Mouse (Mus musculus) forebrain, embryonic 14.5 days (tissue): Measurements from ENCODE around the gene Gm26965. TPM values are rescaled to one million over a fixed set of nuclear protein-coding genes. Genes with fewer than 3 reads are reported as not detected.
A peak's percentile ranks its signal among the peaks of the same experiment; 100 is the strongest.

Experiments
- ATAC-seq: fragments of 200-750 bp; cut with Nextera tagmentation; 2 replicates; pipeline ENCODE4 v1.8.0; 2017; ENCODE audit warnings: mild to moderate bottlenecking, moderate library complexity
- DNase-seq: peaks from one replicate; pipeline ENCODE4 v3.0.0-alpha.2; 2015; ENCODE audit warnings: low spot score
- H3K27ac ChIP-seq: fragments of 300-500 bp; sonication (generic); 2 replicates; pipeline ENCODE4 v1.5.1; 2014; ENCODE audit warnings: low read depth, mild to moderate bottlenecking, control low read depth, low read length, moderate library complexity
- H3K27me3 ChIP-seq: fragments of 300-500 bp; sonication (generic); replicated peaks from 2 replicates; pipeline ENCODE4 v1.6.1; 2014; ENCODE audit warnings: low read length, control low read depth, mixed read lengths; ENCODE audit not compliant: control insufficient read depth, insufficient read depth
- H3K36me3 ChIP-seq: fragments of 300-500 bp; sonication (generic); 2 replicates; pipeline ENCODE4 v1.6.1; 2014; ENCODE audit warnings: low read length, control low read depth; ENCODE audit not compliant: control insufficient read depth, insufficient read depth
- H3K4me1 ChIP-seq: fragments of 300-500 bp; sonication (generic); 2 replicates; pipeline ENCODE4 v1.6.1; 2014; ENCODE audit warnings: antibody characterized with exemption, low read length, control low read depth; ENCODE audit not compliant: control insufficient read depth, insufficient read depth
- H3K4me2 ChIP-seq: fragments of 300-500 bp; sonication (generic); 2 replicates; pipeline ENCODE4 v1.6.1; 2014; ENCODE audit warnings: mild to moderate bottlenecking, control low read depth, low read length
- H3K4me3 ChIP-seq: fragments of 300-500 bp; sonication (generic); 2 replicates; pipeline ENCODE4 v1.5.1; 2014; ENCODE audit warnings: low read depth, low read length, control low read depth
- H3K9ac ChIP-seq: fragments of 300-500 bp; sonication (generic); 2 replicates; pipeline ENCODE4 v1.6.1; 2014; ENCODE audit warnings: mild to moderate bottlenecking, low read length, control low read depth, moderate library complexity
- H3K9me3 ChIP-seq: fragments of 300-500 bp; sonication (generic); replicated peaks from 2 replicates; pipeline ENCODE4 v1.6.1; 2016; ENCODE audit warnings: low read length, control low read depth, mixed read lengths; ENCODE audit not compliant: control insufficient read depth
- WGBS: fragments of 180-500 bp; shearing (Covaris S2); extraction: QIAGEN DNeasy Blood & Tissue Kit; methylation state at CpG from one replicate; pipeline ENCODE4 v1.1.7; 2014; 5-methylcytosine and 5-hydroxymethylcytosine counted together
- polyA plus RNA-seq: library from polyadenylated mRNA; unstranded; fragments of >200 nt; fragmentation: Nextera tagmentation; extraction: Ambion mirVana; gene quantifications from 2 replicates; pipeline ENCODE4 v1.2.1, GENCODE M21; 2014

Gm26965 gene
- 0.33 TPM in 1 of 2 replicates, not detected in the other for polyA plus RNA-seq

DNA sequence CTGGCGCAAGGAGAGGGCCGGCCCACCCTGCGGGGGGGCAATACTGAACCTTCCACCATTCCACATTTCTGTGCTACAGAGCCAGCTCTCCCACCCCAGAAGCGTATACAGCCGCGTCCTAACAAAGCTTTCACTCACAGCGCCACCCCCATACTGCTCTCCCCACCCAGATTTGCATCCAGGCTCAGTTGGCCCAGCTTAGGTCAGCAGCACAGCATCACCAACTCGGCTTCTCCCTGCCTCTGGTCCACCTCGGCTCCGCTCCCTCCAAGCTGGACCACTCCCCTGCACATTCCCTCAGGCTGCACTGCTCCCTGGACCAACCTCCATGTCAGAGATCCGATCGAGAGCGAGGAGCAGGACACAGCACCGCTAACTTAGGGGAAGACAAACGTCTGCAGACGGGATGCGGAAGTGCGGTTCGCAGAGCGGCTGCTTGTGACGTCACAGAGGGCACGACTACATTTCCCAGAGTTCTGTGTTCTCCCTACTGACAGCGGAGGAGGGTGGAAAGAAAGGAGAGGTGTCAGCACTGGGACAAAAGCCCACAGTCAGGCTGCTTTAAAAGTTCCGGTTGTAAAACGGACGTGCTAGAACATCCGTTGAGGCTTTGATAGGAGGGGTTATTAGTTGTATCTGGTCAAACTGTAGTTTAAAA, at the start of gene Gm26965, which contains the start of gene Zfp87:
Gene Gm26965 (minus strand): TSS at position 399 of the 658 bp plus-strand sequence.
Gene Zfp87 (minus strand): TSS at position 425 of the 658 bp plus-strand sequence.
- DNase-seq = peak; percentile 98
- Histone ChIP-seq H3K9ac (peak within 1 kb of the TSS; percentile 83), H3K27me3 (no peaks in the 10 kb centered on the region), H3K4me3 (peak within 1 kb of the TSS; percentile 80), H3K9me3 (no peaks in the 10 kb centered on the region), H3K36me3 (peaks cover 2% of the 10 kb centered on the region; the same call in 1 of the 2 replicates), H3K4me1 (peaks cover 11% of the 10 kb centered on the region; the same call in 1 of the 2 replicates), H3K4me2 (peak within 1 kb of the TSS; percentile 73), H3K27ac (0 out of 2 replicates have a peak within 1 kb of the TSS, but pooled peaks have one; percentile 45)
- WGBS = under 1% methylated on average over 27 of the region's 27 CpGs
- peak; percentile 99 for ATAC-seq

DNA sequence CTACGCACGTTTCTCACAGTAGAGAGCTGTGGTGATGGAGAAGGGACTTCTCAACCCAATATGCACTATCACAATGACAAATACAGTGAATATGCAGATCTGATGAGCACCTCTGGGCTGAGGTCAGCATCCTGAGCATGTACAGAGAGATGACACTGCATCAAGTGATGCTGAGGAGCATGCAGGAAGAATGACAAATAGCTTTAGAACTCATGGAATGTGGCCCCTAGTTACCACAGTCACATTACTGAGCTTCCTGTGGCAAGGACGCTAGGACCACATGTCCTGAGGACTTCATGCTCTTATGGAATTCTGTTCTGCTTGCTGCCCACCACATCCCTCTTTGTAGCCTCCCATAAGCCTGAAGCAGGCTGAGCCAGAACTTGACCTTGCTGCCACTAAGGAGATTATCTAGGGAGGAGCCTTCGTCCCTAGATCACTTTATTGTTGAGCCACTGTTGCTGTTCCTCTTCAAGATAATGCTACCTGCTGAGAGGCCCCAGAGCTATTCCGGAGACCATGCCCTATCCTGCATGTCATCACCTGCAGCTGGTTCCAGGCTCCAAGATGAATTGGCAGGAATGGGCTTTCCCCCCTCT, 46.7 kb upstream of the Gm26965 start:
- H3K9me3 ChIP-seq = no peaks in the 10 kb centered on the region
- no peaks in the 10 kb centered on the region for H3K27me3 ChIP-seq
- H3K4me1 ChIP-seq = no peaks in the 10 kb centered on the region
- no peak for ATAC-seq
- H3K4me3 ChIP-seq = no peak overlapping the region
- no peak for DNase-seq
- WGBS = 74% methylated on average over 5 of the region's 5 CpGs
- no peak overlapping the region for H3K4me2 ChIP-seq
- H3K36me3 ChIP-seq = no peaks in the 10 kb centered on the region
- H3K27ac ChIP-seq = no peak overlapping the region
- H3K9ac ChIP-seq = no peak overlapping the region

- DNase-seq = no peak
- peak within 1 kb of the TSS; percentile 92 for H3K9ac ChIP-seq
- no peak for ATAC-seq
- H3K27ac ChIP-seq = peak within 1 kb of the TSS; percentile 75; the same call in 1 of the 2 replicates
- no peaks in the 10 kb centered on the region for H3K9me3 ChIP-seq
- H3K27me3 ChIP-seq = no peaks in the 10 kb centered on the region
- peak within 1 kb of the TSS; percentile 61 for H3K4me2 ChIP-seq
- no peaks in the 10 kb centered on the region for H3K36me3 ChIP-seq
- H3K4me1 ChIP-seq = peaks cover 8% of the 10 kb centered on the region
- peak within 1 kb of the TSS; percentile 82 for H3K4me3 ChIP-seq
- 81% methylated on average over 4 of the region's 4 CpGs for WGBS
Observed at GRCm38 (mm10) chr13:67553730-67554129, 27.8 kb upstream of the Gm26965 start, which contains the start of gene Zfp748. Gene Zfp748, minus strand, starts transcription at chr13:67553830.

GRCm38 (mm10) chr13:67552505-67553346, 26.8 kb upstream of the Gm26965 start:
- peak overlapping the region; percentile 61 for H3K4me2 ChIP-seq
- peak; percentile 99 for ATAC-seq
- H3K36me3 ChIP-seq = no peaks in the 10 kb centered on the region
- no peaks in the 10 kb centered on the region for H3K27me3 ChIP-seq
- peak overlapping the region; percentile 92 for H3K9ac ChIP-seq
- DNase-seq = peak; percentile 97
- no peaks in the 10 kb centered on the region for H3K9me3 ChIP-seq
- under 1% methylated on average over 44 of the region's 44 CpGs for WGBS
- H3K27ac ChIP-seq = peak overlapping the region; percentile 75; the same call in 1 of the 2 replicates
- H3K4me1 ChIP-seq = peaks cover 8% of the 10 kb centered on the region
- peak overlapping the region; percentile 82 for H3K4me3 ChIP-seq

DNA sequence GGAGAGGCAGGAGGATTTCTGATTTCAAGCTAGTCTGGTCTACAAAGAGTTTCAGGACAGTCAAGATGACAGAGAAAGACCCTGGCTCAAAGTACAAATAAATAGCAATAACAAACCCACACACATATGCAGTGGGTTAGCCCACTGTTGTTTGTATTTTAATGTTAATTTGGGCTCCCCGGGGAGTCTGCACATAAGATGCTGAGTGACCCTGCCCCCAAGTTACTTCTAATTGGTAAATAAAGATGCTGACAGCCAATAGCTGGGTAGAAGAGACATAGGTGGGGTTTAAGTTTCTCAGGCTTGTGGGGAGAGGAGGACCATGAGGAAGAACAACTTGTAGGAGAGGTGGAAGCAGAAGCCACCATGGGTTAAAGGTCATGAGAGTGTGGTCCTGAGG, 20.0 kb upstream of the Gm26965 start:
- H3K9ac ChIP-seq = no peak overlapping the region
- no peaks in the 10 kb centered on the region for H3K27me3 ChIP-seq
- DNase-seq (no peak), ATAC-seq (no peak)
- H3K4me2 ChIP-seq = no peak overlapping the region
- 83% methylated on average over 1 of the region's 1 CpGs for WGBS
- H3K4me3 ChIP-seq = no peak overlapping the region
- peaks cover 42% of the 10 kb centered on the region for H3K36me3 ChIP-seq
- no peak overlapping the region for H3K27ac ChIP-seq
- no peaks in the 10 kb centered on the region for H3K4me1 ChIP-seq
- H3K9me3 ChIP-seq = no peaks in the 10 kb centered on the region

DNA sequence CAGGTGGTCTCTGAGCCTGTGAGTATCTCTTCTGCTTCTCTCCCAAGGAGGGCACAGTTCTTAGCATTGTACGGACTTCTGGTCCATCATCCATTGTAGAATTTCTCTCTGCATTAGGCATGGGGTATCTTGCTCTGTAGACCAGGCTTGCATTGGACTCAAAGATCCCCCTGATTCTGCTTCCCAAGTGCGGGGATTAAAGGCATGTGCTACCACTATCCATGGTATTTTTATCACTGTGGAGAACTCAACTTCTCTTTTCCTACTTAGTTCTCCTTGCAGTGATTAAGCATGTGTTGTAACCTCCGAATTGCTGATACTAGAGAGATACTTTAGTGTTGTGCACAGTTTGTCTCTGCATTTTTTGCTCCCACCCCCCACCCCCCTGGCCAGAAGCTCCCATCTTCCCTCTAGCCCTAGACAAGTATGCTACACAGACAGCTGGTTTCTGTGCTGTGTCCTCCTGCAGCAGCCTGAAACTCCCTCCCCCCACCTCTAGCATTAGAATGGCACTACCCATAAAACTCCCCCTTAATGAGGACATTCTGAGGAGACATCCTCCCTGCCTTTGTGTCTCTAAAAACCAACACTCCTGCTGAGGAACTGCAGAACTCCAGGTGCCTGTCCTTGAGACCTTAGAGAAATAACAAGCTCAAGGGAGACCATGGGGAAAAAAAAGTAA, 1.2 kb upstream of the Gm26965 start:
- ATAC-seq (no peak), DNase-seq (no peak)
- Histone ChIP-seq H3K27ac (no peak overlapping the region), H3K36me3 (no peaks in the 10 kb centered on the region), H3K9ac (no peak overlapping the region), H3K9me3 (no peaks in the 10 kb centered on the region), H3K4me3 (no peak overlapping the region), H3K4me2 (no peak overlapping the region), H3K4me1 (peaks cover 11% of the 10 kb centered on the region; the same call in 1 of the 2 replicates), H3K27me3 (no peaks in the 10 kb centered on the region)
- 77% methylated on average over 3 of the region's 3 CpGs for WGBS

- no peak for DNase-seq
- no peaks in the 10 kb centered on the region for H3K9me3 ChIP-seq
- H3K4me2 ChIP-seq = no peak overlapping the region
- H3K36me3 ChIP-seq = 0 out of 2 replicates have a peak, but pooled peaks cover 2% of the 10 kb centered on the region
- no peak overlapping the region for H3K4me3 ChIP-seq
- H3K27ac ChIP-seq = no peak overlapping the region
- H3K4me1 ChIP-seq = peaks cover 8% of the 10 kb centered on the region
- ATAC-seq = peak; percentile 22
- H3K27me3 ChIP-seq = no peaks in the 10 kb centered on the region
- WGBS = 89% methylated on average over 1 of the region's 1 CpGs
- H3K9ac ChIP-seq = no peak overlapping the region
Observed at GRCm38 (mm10) chr13:67500908-67501307, 25.0 kb downstream of the Gm26965 start.

DNA sequence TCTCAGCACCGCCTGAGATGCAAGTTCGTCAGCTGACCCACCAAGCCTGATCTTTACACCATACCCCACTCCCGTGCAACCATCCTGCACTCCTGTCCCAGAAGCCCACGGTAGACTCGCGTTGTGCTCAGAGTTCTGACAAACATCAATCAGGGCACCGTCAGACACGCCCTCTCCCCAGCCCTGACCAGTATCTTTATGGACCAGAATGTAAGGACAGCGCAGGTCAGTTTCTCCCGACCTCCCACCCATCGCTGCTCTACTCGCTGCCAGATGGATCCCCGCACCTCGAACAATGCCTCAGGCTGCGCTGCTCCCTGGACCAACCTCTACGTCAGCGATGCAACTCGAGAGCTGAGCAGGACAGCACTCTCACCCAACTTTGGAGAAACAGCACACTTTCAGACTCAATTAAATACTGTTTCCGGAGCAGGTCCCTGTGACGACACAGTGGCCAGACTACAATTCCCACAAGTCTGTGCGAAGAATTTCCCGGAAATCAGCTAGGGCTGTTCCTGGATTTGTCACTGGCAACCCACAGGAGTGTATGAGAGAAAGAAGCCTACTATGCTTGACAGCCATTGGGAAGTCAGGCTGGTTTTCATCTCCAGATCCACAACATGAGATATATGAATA, 25.7 kb downstream of the Gm26965 start, which contains the start of gene Zfp58:
Gene Zfp58 (minus strand): TSS at position 472 of the 636 bp plus-strand sequence.
- Histone ChIP-seq H3K27ac (no peak within 1 kb of the TSS), H3K9ac (peak within 1 kb of the TSS; percentile 72), H3K9me3 (no peaks in the 10 kb centered on the region), H3K4me3 (peak within 1 kb of the TSS; percentile 69), H3K4me2 (peak within 1 kb of the TSS; percentile 80), H3K36me3 (0 out of 2 replicates have a peak, but pooled peaks cover 2% of the 10 kb centered on the region), H3K4me1 (peaks cover 8% of the 10 kb centered on the region), H3K27me3 (no peaks in the 10 kb centered on the region)
- WGBS = under 1% methylated on average over 22 of the region's 22 CpGs
- ATAC-seq (peak; percentile 99), DNase-seq (peak; percentile 96)
